Mouse (Mus musculus): ENCODE measurements around the gene Bckdha. TPM values are rescaled to one million over a fixed set of nuclear protein-coding genes. Genes with fewer than 3 reads are reported as not detected.

Bckdha gene
- total RNA-seq, 1 experiment from 2014 or later = 33.2 TPM

DNA sequence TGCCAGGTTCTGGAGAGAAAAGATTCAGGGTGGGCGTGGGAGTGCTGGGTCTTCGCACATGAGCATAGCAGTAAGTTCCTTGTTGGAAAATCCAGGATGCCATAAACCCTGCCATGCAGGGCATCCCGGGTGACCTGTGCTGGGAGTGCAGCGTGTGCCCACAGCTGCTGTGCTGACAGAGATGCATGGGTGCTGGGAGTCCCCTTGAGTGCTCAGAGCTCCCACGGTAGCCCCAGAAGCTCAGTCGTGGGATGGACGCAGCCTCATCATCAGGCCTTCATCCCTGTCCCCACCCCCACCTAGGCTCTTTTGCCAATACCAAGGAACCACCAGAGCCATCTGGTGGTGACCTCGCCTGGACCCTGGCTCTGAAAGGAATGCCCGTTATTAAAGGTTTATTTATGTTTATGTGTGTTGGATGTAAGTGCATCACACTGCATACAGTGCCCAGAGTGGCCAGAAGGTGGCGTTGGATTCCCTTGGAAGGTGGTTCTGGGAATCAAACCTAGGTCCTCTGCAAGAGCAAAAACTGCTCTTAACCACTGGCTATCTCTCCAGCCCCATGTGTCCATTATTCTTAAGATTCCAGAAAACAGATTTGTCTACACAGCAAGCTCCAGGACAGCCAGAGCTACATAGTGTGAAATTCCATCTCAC, 33.1 kb downstream of the Bckdha start:
- ATAC-seq (replicated peaks in 1 of 2; ENCODE audit: insufficient read depth in 1 of 2, low FRiP score in 2 of 2, low TSS enrichment in 1 of 2, low read depth in 1 of 2, poor library complexity in 2 of 2, severe bottlenecking in 2 of 2) = peak in 1 of 2 experiments; percentile 35; a peak in 1 of 4 replicates

DNA sequence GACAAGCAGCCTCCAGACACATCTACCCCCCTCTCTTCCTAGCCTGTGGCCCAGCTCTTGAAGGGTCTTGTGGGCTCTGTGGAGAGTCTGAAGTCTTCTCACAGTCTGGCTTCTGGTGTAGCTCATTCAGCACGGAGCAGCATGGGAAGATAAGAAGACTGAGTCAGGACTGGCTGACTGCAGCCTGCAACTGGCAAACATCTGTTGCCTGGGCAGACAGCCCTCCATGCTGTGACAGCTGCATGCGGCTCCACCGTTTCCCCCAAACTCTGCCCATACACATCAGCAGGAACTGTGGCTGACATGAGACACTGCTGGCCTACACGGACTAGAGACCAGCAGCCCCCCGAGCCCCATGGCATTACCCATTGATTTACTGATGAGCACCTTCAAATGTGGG, 33.9 kb downstream of the Bckdha start:
- ATAC-seq (replicated peaks in 1 of 2; ENCODE audit: insufficient read depth in 1 of 2, low FRiP score in 2 of 2, low TSS enrichment in 1 of 2, low read depth in 1 of 2, poor library complexity in 2 of 2, severe bottlenecking in 2 of 2) = no peak

DNA sequence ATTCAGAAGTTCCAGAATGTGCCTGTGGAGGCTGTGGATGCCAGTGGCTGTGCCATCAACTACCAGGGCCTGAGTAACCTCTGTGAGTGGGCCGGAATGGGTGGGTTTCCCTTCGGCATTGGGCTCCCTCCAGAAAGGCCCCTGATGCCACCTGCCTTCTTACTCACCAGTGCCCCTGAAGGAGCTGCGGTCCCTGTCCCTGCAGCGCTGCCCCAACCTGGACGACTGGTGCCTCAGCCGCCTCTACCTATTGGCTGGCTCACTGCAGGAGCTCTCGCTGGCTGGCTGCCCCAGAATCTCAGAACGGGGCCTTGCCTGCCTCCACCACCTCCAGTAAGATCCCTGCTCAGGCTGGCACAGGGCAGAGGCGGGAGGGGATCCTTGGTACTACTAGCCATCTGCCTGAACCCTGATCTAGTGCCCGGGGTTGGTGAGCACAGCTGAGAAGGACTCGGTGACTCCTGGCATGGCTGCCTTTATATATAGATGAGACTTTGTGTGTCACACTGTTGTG, 34.9 kb downstream of the Bckdha start:
- ATAC-seq (replicated peaks in 1 of 2; ENCODE audit: insufficient read depth in 1 of 2, low FRiP score in 2 of 2, low TSS enrichment in 1 of 2, low read depth in 1 of 2, poor library complexity in 2 of 2, severe bottlenecking in 2 of 2) = no peak

DNA sequence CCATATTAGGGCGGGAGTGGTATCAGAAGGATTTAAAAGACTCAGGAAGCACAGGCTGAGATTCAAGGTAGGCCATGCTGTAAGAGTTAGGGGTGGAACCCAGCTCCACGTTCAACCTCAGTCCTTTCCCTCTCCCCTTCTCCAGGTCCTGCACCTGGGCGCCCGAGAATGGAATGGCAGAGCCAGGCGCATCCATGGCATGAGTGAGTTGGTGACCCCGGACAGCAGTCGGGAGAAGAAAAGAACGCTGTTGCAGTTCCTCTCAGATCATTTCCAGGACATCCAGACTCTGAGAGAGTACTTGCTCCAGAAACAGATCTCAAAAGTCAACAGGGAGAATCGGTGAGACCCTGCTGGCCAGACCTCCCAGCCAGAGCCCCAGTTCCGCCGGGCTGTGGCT, 38.0 kb downstream of the Bckdha start:
- no peak for ATAC-seq (replicated peaks in 1 of 2; ENCODE audit: insufficient read depth in 1 of 2, low FRiP score in 2 of 2, low TSS enrichment in 1 of 2, low read depth in 1 of 2, poor library complexity in 2 of 2, severe bottlenecking in 2 of 2)

GRCm38 (mm10) chr7:25620101-25620500, 38.7 kb downstream of the Bckdha start:
- no peak for ATAC-seq (replicated peaks in 1 of 2; ENCODE audit: insufficient read depth in 1 of 2, low FRiP score in 2 of 2, low TSS enrichment in 1 of 2, low read depth in 1 of 2, poor library complexity in 2 of 2, severe bottlenecking in 2 of 2)

DNA sequence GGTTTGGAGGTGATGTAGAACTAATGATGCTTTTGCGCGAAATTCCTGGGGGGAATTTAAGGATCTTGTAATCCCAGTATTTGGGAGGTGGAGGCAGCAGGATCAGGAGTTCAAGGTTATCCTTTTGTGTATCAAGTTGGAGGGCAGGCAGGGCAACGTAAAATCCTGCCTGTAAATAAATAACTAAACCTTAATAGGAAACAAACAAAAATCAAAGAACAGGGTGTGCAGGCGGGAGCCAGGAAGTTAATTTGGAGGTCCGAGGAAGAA, 39.1 kb downstream of the Bckdha start:
- no peak for ATAC-seq (replicated peaks in 1 of 2; ENCODE audit: insufficient read depth in 1 of 2, low FRiP score in 2 of 2, low TSS enrichment in 1 of 2, low read depth in 1 of 2, poor library complexity in 2 of 2, severe bottlenecking in 2 of 2)

DNA sequence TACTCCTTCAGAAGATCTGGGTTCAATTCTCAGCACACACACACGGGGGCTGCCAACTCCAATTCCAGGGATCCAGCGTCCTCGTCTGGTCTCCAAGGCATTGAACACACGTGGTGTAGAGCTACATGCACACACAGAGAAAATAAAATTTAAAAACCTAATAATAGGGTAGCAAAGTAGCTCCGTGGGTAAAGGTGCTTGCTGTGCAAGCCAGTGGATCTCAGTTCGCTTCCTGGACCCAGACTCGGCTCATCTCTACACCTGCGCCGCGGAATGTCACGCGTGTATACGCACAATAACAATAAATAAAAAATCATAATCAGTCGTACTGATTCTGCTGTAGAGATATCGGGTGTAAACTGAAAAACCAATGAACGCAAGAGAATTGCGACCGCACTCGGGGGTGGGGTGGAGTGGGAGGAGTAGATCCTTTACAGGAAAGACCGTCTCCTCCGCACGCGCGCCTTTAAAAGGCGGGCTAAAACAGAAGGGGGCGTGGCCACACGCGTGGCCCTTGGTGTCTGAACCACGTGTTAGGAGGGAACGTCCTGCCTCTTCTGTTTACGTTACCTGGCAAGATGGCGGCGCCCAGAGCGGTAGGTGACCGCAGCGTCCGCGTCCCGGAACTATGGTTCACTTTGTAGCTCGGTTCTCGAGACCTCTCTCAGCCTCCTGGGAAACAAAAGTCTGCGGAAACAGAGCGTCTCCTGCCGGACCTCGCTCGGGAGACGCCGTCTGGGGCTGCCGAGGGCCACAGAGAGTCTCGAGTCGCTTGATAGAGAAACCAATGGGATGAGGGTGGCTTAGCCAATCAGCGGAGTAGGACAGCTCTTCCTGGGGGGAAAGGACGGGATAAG, 39.7 kb downstream of the Bckdha start, which contains the start of gene Dmac2:
TSS of gene Dmac2 (plus strand) at position 550 of the 857 bp plus-strand sequence.
- peak; percentile 96 to 97 for ATAC-seq (replicated peaks in 1 of 2; ENCODE audit: insufficient read depth in 1 of 2, low FRiP score in 2 of 2, low TSS enrichment in 1 of 2, low read depth in 1 of 2, poor library complexity in 2 of 2, severe bottlenecking in 2 of 2)

- ATAC-seq (replicated peaks in 1 of 2; ENCODE audit: insufficient read depth in 1 of 2, low FRiP score in 2 of 2, low TSS enrichment in 1 of 2, low read depth in 1 of 2, poor library complexity in 2 of 2, severe bottlenecking in 2 of 2) = no peak
These were observed 41.2 kb downstream of the Bckdha start for GRCm38 (mm10) chr7:25617376-25618160.

DNA sequence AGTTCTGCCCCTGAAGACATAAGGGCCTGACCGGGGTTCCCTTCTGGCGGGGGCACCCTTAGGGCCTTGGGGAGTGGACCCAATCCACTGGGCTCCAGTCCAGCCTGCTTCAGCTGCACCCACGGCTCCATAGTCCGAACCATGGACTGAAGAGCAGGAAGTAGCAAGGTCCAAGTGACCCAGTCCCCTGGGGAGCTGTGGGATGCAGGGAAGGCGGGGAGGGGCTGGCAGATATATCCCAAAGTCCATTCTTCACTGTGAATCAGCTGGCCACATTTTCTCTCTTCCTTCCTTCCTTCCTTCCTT, 43.1 kb downstream of the Bckdha start, which contains the start of gene Erich4:
TSS of gene Erich4 (minus strand) at position 187 of the 306 bp plus-strand sequence.
- no peak for ATAC-seq (replicated peaks in 1 of 2; ENCODE audit: insufficient read depth in 1 of 2, low FRiP score in 2 of 2, low TSS enrichment in 1 of 2, low read depth in 1 of 2, poor library complexity in 2 of 2, severe bottlenecking in 2 of 2)

DNA sequence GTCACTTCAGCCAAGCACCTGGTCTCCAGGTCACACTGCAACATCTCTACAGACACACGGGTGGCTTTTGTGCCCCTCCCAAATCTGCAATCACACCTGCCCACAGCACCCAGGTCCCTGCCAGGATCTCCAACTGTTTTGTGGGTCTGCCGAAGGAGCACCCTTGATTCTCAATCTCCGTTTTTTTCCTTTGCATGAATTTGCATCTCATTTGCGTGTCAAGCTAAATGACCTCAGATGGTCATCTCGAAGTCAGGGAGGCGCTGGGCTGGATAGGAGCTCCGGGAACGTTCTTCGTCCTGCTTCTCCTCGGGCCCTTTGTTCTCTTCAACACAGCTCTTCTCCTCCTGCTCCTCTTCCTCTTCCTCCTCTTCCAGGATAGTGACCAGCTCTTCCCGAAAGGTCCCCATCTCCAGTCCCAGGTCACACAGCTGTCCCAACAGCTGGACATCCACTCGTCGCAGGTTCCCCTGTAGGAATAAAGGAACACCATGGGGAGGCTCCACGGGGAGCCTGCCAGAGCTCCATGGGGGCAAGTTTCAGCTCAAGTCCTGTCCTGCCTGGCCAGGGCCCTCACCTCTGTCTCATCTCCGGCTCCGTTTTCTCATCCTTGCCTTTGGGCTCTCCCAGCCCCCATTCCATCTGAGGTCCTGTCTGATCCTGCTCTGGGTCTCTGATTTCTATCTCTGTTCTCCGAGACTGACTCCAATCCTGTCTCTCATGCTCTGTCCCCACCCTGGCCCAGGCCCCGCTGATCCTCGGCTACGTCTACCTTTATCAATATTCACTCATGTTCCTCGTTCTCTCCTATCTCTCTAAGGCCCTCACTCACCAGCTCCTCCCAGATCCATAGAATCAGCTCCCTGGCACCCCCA, 43.7 kb downstream of the Bckdha start:
- no peak for ATAC-seq (replicated peaks in 1 of 2; ENCODE audit: insufficient read depth in 1 of 2, low FRiP score in 2 of 2, low TSS enrichment in 1 of 2, low read depth in 1 of 2, poor library complexity in 2 of 2, severe bottlenecking in 2 of 2)

DNA sequence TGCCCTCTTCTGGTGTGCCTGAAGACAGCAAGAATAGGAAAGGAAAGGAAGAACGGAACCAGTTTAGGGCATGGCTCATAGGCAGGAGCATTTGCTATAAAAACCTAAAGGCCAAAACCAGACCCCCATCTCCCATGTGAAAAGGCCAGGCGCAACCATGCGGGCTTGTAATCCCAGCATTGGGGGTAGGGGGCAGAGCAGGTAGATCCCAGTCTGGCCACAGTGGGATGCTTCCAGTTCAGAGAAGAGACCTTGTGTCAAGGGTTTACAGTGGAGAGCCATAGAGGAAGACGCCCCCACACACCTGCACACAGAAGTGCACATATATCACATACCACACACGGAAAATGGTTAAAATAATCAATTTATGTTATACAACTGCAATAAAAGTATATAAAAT, 44.7 kb downstream of the Bckdha start:
- ATAC-seq (replicated peaks in 1 of 2; ENCODE audit: insufficient read depth in 1 of 2, low FRiP score in 2 of 2, low TSS enrichment in 1 of 2, low read depth in 1 of 2, poor library complexity in 2 of 2, severe bottlenecking in 2 of 2) = no peak

DNA sequence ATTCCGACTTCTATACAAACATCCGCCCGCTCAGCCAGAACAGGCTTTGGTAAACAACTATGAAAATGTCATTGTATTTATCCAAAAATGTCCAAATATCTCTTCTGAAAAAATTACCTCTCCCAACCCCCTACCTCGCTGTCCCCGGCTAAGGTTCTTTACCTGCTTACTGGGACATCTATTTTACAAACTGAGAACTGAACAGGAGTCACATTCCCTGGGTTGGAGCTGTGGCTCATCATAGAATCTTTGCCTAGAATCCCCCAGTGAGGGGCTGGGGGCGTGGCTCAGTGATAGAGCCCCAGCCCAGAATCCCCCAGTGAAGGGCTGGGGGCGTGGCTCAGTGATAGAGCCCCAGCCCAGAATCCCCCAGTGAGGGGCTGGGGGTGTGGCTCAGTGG, 47.3 kb downstream of the Bckdha start:
- no peak for ATAC-seq (replicated peaks in 1 of 2; ENCODE audit: insufficient read depth in 1 of 2, low FRiP score in 2 of 2, low TSS enrichment in 1 of 2, low read depth in 1 of 2, poor library complexity in 2 of 2, severe bottlenecking in 2 of 2)

- ATAC-seq (replicated peaks in 1 of 2; ENCODE audit: insufficient read depth in 1 of 2, low FRiP score in 2 of 2, low TSS enrichment in 1 of 2, low read depth in 1 of 2, poor library complexity in 2 of 2, severe bottlenecking in 2 of 2) = no peak
These were observed 48.7 kb downstream of the Bckdha start for GRCm38 (mm10) chr7:25610056-25610455.

DNA sequence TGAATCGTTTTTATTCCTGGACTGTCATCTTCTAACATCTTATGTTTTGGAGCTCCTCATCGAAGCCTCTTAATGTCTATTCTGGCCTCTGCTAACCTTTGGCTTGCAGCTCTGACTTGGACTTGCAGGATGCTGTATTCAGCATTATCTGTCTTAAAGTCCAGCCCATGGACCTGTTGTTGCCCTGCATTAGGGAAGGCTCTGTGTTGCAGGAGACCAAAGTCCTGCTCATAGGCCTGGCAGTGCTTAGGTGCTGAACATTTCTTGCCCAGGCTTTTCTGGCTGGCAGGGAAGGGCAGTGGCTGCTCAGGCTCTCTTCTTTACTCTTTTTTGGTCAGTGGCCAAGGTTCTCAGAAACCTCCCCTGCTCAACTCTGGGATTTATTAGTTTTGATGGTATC, 51.6 kb downstream of the Bckdha start:
- ATAC-seq (replicated peaks in 1 of 2; ENCODE audit: insufficient read depth in 1 of 2, low FRiP score in 2 of 2, low TSS enrichment in 1 of 2, low read depth in 1 of 2, poor library complexity in 2 of 2, severe bottlenecking in 2 of 2) = no peak

- peak; percentile 46 to 48; a peak in 2 of 4 replicates for ATAC-seq (replicated peaks in 1 of 2; ENCODE audit: insufficient read depth in 1 of 2, low FRiP score in 2 of 2, low TSS enrichment in 1 of 2, low read depth in 1 of 2, poor library complexity in 2 of 2, severe bottlenecking in 2 of 2)
These were observed 52.1 kb downstream of the Bckdha start for GRCm38 (mm10) chr7:25606625-25607063.

- ATAC-seq (replicated peaks in 1 of 2; ENCODE audit: insufficient read depth in 1 of 2, low FRiP score in 2 of 2, low TSS enrichment in 1 of 2, low read depth in 1 of 2, poor library complexity in 2 of 2, severe bottlenecking in 2 of 2) = no peak
These were observed 57.4 kb downstream of the Bckdha start for GRCm38 (mm10) chr7:25601346-25601745.

- no peak for ATAC-seq (replicated peaks in 1 of 2; ENCODE audit: insufficient read depth in 1 of 2, low FRiP score in 2 of 2, low TSS enrichment in 1 of 2, low read depth in 1 of 2, poor library complexity in 2 of 2, severe bottlenecking in 2 of 2)
These were observed 58.1 kb downstream of the Bckdha start for GRCm38 (mm10) chr7:25600666-25601065.
